Mouse (Mus musculus) small intestine, adult 2 months (tissue): Measurements from ENCODE around the gene Edn3.

Experiments used
- CTCF ChIP-seq: fragments of 200-500 bp; IDR thresholded peaks from 2 replicates; pipeline ENCODE4 v1.5.1; 2012; ENCODE audit warnings: low read depth, mild to moderate bottlenecking, control low read depth, inconsistent platforms, low read length, moderate library complexity, mixed read lengths; ENCODE audit not compliant: insufficient replicate concordance, insufficient read length; ENCODE audit errors: extremely low read depth
- POLR2A ChIP-seq: fragments of 200-500 bp; IDR thresholded peaks from 2 replicates; pipeline ENCODE4 v1.6.1; 2012; ENCODE audit warnings: low read depth, mild to moderate bottlenecking, control low read depth, inconsistent platforms, low read length, moderate library complexity

- TF ChIP-seq CTCF (no peak), POLR2A (no peak)
Observed at GRCm38 (mm10) chr2:174833608-174834007, 73.2 kb downstream of the Edn3 start.
